Mouse (Mus musculus) fat pad, adult 2 months (tissue): ENCODE data around the gene Mettl13.

Source experiments
- DNase-seq: peaks from one replicate; pipeline ENCODE4 v3.0.0-alpha.2; 2011; ENCODE audit warnings: low read depth, low spot score; ENCODE audit errors: extremely low read depth

Gene Mettl13

GRCm38 (mm10) chr1:162533766-162534560 is 14.4 kb downstream of the Mettl13 start:
- DNase-seq = no peak

DNA sequence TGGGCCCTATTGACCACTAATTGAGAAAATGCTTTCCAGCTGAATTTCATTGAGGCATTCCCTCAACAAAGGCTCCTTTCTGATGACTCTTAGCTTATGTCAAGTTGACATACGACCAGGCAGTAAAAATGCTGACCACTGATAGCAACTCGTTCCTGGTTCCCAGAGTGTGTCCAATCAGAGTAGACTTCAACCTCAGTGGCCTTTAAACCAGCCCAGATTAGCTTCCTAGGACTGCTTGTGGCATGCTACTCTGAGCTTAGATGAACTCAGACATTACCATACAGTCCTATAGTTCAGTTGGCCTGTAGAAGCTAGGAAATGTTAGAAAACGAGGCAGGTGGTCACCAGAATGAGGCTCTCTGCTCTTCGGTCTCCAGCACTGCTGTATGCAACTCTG is 16.0 kb downstream of the Mettl13 start:
- DNase-seq = no peak

GRCm38 (mm10) chr1:162531584-162531983 is 16.8 kb downstream of the Mettl13 start:
- DNase-seq = no peak

GRCm38 (mm10) chr1:162530666-162531065 is 17.7 kb downstream of the Mettl13 start:
- no peak for DNase-seq

DNA sequence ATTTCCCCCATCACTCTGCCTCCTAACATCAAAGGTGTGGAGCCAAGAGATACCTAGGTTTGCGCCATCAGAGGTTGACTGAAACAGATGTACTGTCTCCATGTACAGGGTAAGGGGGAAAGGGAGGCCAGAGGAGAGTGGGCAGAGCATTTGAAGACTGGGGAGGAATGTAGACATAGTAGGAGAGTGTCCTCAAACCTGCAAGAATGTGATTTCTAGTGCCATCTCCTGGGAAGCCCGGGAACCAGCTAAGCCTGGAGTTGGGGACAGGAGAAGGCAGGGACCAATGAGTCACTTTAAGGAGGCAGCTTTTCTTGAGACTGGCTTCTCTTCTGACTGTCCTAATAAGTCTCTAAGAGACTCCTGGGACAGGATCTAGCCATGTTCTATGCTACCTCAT is 18.7 kb downstream of the Mettl13 start:
- no peak for DNase-seq

DNA sequence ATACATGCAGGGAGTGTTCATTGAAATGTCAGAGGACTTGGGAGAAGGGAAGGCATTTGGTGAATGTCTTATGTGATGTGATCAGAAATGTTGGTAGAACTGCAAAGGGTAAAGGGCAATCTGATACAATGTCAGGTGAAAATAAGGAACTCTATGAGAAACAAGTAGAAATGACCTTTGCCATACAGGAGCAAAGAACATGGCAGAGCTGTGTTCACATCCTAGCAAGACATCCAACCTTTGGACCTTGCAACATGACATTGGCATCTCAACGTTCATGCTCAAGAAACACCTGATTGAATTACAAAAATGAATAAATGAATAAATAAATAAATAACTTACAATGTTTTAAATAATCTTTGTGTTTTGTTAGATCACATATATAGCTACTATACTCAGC is 33.2 kb downstream of the Mettl13 start:
- no peak for DNase-seq

DNA sequence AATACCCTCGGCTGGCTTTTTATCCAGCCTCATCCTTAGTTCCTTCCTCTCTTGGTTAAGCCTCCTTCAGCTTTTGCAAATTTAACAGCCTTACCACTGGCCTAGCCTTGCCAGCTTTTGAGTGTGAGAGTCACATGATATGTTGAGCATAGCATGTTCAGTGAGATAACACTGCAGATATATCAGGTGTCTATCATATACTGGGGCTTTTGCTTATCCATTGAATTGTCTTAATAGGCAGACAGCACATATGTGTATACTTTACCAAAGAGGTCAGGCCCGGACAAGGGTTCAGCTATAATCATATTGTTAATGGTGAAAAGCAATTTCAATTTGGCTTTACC is 38.4 kb downstream of the Mettl13 start:
- no peak for DNase-seq

- peak; percentile 3 for DNase-seq
Measured at GRCm38 (mm10) chr1:162509329-162510012, 38.9 kb downstream of the Mettl13 start.

DNA sequence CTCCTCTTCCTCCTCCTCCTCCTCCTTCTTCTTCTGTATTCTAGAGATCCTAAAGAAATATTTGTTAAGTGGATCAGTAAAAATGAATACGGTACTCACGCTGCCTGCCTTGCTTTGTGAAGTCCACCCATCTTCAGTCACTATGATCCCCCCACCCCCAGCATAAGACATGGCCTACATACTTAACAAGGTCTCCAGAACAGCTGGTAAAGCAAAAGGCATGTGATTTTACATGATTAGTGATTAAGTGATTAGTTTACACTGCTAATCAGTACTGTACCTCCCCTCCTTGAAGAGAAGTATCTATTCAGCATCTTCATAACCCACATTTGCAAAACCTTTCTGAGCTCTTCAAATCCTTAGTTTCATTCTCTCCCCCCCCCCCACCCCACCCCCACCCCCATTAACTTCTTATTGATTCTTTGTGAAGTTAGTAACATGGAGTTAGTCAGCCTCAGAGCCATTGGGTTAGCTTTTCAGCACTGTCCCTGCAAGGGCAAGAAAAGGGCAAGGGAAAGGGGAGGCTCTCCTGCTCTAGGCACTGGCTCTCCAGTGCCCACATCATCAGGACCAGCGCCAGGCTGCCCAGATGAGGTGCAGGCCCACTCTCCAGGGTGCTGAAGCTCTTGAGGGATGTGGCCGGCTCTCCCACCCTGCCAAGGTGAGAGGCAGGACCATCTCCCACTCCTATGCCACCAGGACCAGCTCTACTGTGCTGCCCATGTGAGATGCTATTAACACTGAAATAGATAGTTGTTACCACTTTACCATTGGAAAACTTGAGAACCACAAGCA is 39.9 kb downstream of the Mettl13 start:
- no peak for DNase-seq

GRCm38 (mm10) chr1:162506516-162506915 is 41.8 kb downstream of the Mettl13 start:
- DNase-seq = no peak

GRCm38 (mm10) chr1:162505649-162506048 is 42.7 kb downstream of the Mettl13 start:
- DNase-seq = no peak
